ENCODE assay signal across 11 mouse cellular contexts in genomic region chr12:117150611-117151395, GRCm38 (mm10).
DNase-seq lines count a peak whose midpoint lies in the region; ATAC-seq and TF ChIP-seq lines count a peak whose summit lies in the region.
"Had no signal": no experiment of that assay in that cellular context is flagged by ENCODE, and none has a peak within 500 bp of the region (broad histone marks: within the 10 kb centered on the region; RNA-seq: fewer than 3 reads in every experiment).

No protein-coding gene starts in this region.

- peak overlapping the region; percentile 21 for H3K4me3 ChIP-seq in heart, embryonic 13.5 days
- peak overlapping the region; percentile 31 for H3K4me3 ChIP-seq in forebrain, embryonic 16.5 days (replicated peaks; ENCODE audit: low read length)
- peak overlapping the region; percentile 93 for H3K4me3 ChIP-seq in midbrain, embryonic 13.5 days (replicated peaks)
- H3K4me3 ChIP-seq in kidney, adult 2 months (ENCODE audit: insufficient read depth, low read depth, low read length), result no peak overlapping the region

- H3K36me3 ChIP-seq in heart, embryonic 13.5 days, result no peaks in the 10 kb centered on the region
- H3K36me3 ChIP-seq in forebrain, embryonic 16.5 days (ENCODE audit: control insufficient read depth, insufficient read depth), result no peaks in the 10 kb centered on the region
- H3K36me3 ChIP-seq in midbrain, embryonic 13.5 days, result no peaks in the 10 kb centered on the region
- H3K36me3 ChIP-seq in kidney, adult 2 months (ENCODE audit: control insufficient read depth, insufficient read depth, low read length), result no peaks in the 10 kb centered on the region

- no peaks in the 10 kb centered on the region for H3K9me3 ChIP-seq in heart, embryonic 13.5 days
- no peaks in the 10 kb centered on the region for H3K9me3 ChIP-seq in forebrain, embryonic 16.5 days (ENCODE audit: control insufficient read depth, low read length)
- no peaks in the 10 kb centered on the region for H3K9me3 ChIP-seq in midbrain, embryonic 13.5 days

- no peak for TF ChIP-seq CTCF in kidney, adult 2 months (conservative IDR thresholded peaks at IDR 0.05; ENCODE audit: insufficient read depth, insufficient read length, low read depth, low read length)

- peaks cover 29% of the 10 kb centered on the region for H3K4me1 ChIP-seq in heart, embryonic 13.5 days
- peaks cover 31% of the 10 kb centered on the region for H3K4me1 ChIP-seq in forebrain, embryonic 16.5 days (replicated peaks; ENCODE audit: control insufficient read depth, insufficient read depth, low read length)
- H3K4me1 ChIP-seq in midbrain, embryonic 13.5 days (replicated peaks), result peaks cover 56% of the 10 kb centered on the region
- H3K4me1 ChIP-seq in kidney, adult 2 months (ENCODE audit: control insufficient read depth, insufficient read depth, low read length), result no peaks in the 10 kb centered on the region

- no peak overlapping the region for H3K9ac ChIP-seq in heart, embryonic 13.5 days
- H3K9ac ChIP-seq in forebrain, embryonic 16.5 days (replicated peaks; ENCODE audit: low read depth, low read length), result peak overlapping the region; percentile 24
- peak overlapping the region; percentile 99 for H3K9ac ChIP-seq in midbrain, embryonic 13.5 days (replicated peaks)

- no peak for DNase-seq in heart, adult 8-10 months (ENCODE audit: low spot score)
- peak; percentile 63 for DNase-seq in ZHBTc4 (ENCODE audit: low read depth, low spot score)
- no peak for DNase-seq in ovary, postnatal 10 days (ENCODE audit: low spot score)
- no peak for DNase-seq in adrenal gland, postnatal 36 days
- DNase-seq in kidney, adult 2 months, result no peak
- DNase-seq: adrenal gland, postnatal 14 days; B cell, adult 2 months; thymus, postnatal 36 days had no signal

- TF ChIP-seq POLR2A in kidney, adult 2 months (IDR thresholded peaks at IDR 0.05; ENCODE audit: low read depth, low read length), result no peak

- 10% methylated on average over 33 of the region's 33 CpGs for WGBS in heart, embryonic 13.5 days
- WGBS in forebrain, embryonic 16.5 days, result 5% methylated on average over 33 of the region's 33 CpGs
- WGBS in midbrain, embryonic 13.5 days, result 2% methylated on average over 33 of the region's 33 CpGs
- WGBS in kidney, adult 2 months, result 9% methylated on average over 33 of the region's 33 CpGs

- no peak overlapping the region for H3K27ac ChIP-seq in heart, embryonic 13.5 days (replicated peaks)
- H3K27ac ChIP-seq in forebrain, embryonic 16.5 days (ENCODE audit: low read length), result peak overlapping the region; percentile 88
- H3K27ac ChIP-seq in midbrain, embryonic 13.5 days, result peak overlapping the region; percentile 98
- no peak overlapping the region for H3K27ac ChIP-seq in kidney, adult 2 months (ENCODE audit: insufficient read depth, low read depth, low read length)

- peak overlapping the region; percentile 54 for H3K4me2 ChIP-seq in heart, embryonic 13.5 days
- H3K4me2 ChIP-seq in forebrain, embryonic 16.5 days (ENCODE audit: low read length), result peak overlapping the region; percentile 64
- peak overlapping the region; percentile 77 for H3K4me2 ChIP-seq in midbrain, embryonic 13.5 days (replicated peaks)

- no peak for ATAC-seq in heart, embryonic 13.5 days (ENCODE audit: extremely low read depth, insufficient number of reproducible peaks, low FRiP score, low TSS enrichment)
- ATAC-seq in forebrain, embryonic 16.5 days, result peak; percentile 19
- ATAC-seq in midbrain, embryonic 13.5 days, result no peak; the same call in 1 of the 2 replicates

- peaks cover 94% of the 10 kb centered on the region for H3K27me3 ChIP-seq in heart, embryonic 13.5 days (replicated peaks)
- peaks cover 63% of the 10 kb centered on the region for H3K27me3 ChIP-seq in forebrain, embryonic 16.5 days (replicated peaks; ENCODE audit: control insufficient read depth, insufficient read depth, low read length)
- no peaks in the 10 kb centered on the region for H3K27me3 ChIP-seq in midbrain, embryonic 13.5 days
- peaks cover 4% of the 10 kb centered on the region for H3K27me3 ChIP-seq in kidney, adult 2 months (replicated peaks; ENCODE audit: control insufficient read depth, insufficient read depth, low read length)

Comparison
In these comparisons a context has a peak if more than half of its experiments do, and no peak if none do; other contexts are left out.
1. H3K27ac ChIP-seq: peak in forebrain, embryonic 16.5 days (single experiment) and midbrain, embryonic 13.5 days (single experiment); none in heart, embryonic 13.5 days (single experiment) and kidney, adult 2 months (single experiment).
2. Peak in every context shown above with its lines, with median percentiles within 50 percentile points of each other: H3K4me2 ChIP-seq.